Mouse (Mus musculus) heart, embryonic 12.5 days (tissue): ENCODE measurements around the gene Ctnna3. TPM values are rescaled to one million over a fixed set of nuclear protein-coding genes. Genes with fewer than 3 reads are reported as not detected.
"Not testable (repeated sequence)": the region's sequence is repeated elsewhere in the genome, so short reads cannot be mapped to it uniquely, and the experiment has no call there.

Experiments used
- ATAC-seq: fragments of 200-750 bp; cut with Nextera tagmentation; 2 replicates; pipeline ENCODE4 v1.8.0; 2017; ENCODE audit warnings: moderate TSS enrichment, moderate library complexity; ENCODE audit not compliant: insufficient number of reproducible peaks, low FRiP score
- H3K27ac ChIP-seq: fragments of 300-500 bp; sonication (generic); 2 replicates; pipeline ENCODE4 v1.5.1; 2016; ENCODE audit warnings: mild to moderate bottlenecking, moderate library complexity; ENCODE audit not compliant: poor library complexity, severe bottlenecking
- H3K27me3 ChIP-seq: fragments of 300-500 bp; sonication (generic); replicated peaks from 2 replicates; pipeline ENCODE4 v1.6.1; 2016; ENCODE audit warnings: mild to moderate bottlenecking, moderate library complexity
- H3K36me3 ChIP-seq: fragments of 300-500 bp; sonication (generic); 2 replicates; pipeline ENCODE4 v1.6.1; 2016; ENCODE audit warnings: mild to moderate bottlenecking, moderate library complexity
- H3K4me1 ChIP-seq: fragments of 300-500 bp; sonication (generic); replicated peaks from 2 replicates; pipeline ENCODE4 v1.6.1; 2016; ENCODE audit warnings: mild to moderate bottlenecking
- H3K4me2 ChIP-seq: fragments of 300-500 bp; sonication (generic); 2 replicates; pipeline ENCODE4 v1.6.1; 2016; ENCODE audit warnings: mild to moderate bottlenecking, moderate library complexity
- H3K4me3 ChIP-seq: fragments of 300-500 bp; sonication (generic); 2 replicates; pipeline ENCODE4 v1.5.1; 2016; ENCODE audit warnings: mild to moderate bottlenecking
- H3K9ac ChIP-seq: fragments of 300-500 bp; sonication (generic); 2 replicates; pipeline ENCODE4 v1.6.1; 2016; ENCODE audit warnings: mild to moderate bottlenecking, moderate library complexity
- H3K9me3 ChIP-seq: fragments of 300-500 bp; sonication (generic); replicated peaks from 2 replicates; pipeline ENCODE4 v1.6.1; 2016; ENCODE audit warnings: mild to moderate bottlenecking, moderate library complexity
- WGBS: fragments of 180-500 bp; shearing (Covaris S2); methylation state at CpG from one replicate; pipeline ENCODE4 v1.1.7; 2016; 5-methylcytosine and 5-hydroxymethylcytosine counted together
- polyA plus RNA-seq: library from polyadenylated mRNA; unstranded; fragments of >200 nt; fragmentation: Nextera tagmentation; extraction: Ambion mirVana; gene quantifications from 2 replicates; pipeline ENCODE4 v1.2.1, GENCODE M21; 2016

Ctnna3 gene
- polyA plus RNA-seq, 1 experiment from 2014 or later: 24.0 TPM

DNA sequence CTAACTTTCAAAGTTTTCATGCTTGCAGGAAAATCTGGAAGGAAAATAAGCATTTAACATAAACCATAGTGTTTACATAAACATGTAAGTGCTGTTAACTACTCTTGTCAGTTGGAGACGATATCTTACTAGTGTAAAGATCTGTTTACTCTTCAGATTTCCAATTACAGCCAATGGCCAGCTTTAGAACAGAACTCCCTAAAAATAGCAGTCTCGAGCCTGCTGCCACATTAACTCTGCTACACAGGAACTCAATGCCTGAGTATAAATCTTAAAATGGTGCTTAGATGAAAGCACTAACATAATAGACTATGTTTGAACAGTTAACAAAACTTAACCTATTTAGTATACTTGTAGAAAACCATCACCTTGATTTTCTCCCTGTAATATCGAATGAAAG lies 793.1 kb downstream of the Ctnna3 start:
- 26% methylated on average over 3 of the region's 3 CpGs for WGBS

DNA sequence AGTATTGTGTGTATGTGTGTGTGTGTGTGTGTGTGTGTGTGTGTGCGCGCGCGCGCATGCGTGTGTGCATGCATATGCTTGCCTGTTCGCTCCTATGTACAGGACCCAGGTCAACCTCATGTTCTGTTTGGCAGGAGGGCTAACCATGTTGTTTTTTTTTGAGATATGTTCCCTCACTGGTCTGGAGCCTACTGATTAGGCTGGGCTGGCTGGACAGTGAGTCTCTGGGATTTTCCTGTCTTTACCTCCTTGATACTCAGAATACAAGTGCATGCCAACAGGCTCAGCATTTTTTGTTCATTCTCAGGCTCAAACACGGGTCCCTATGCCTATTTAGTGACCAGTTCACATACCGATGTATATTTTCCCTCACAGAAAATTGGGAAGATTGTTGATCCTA lies 794.1 kb downstream of the Ctnna3 start:
- Histone ChIP-seq H3K4me2 (no peak overlapping the region), H3K4me3 (no peak overlapping the region), H3K27ac (no peak overlapping the region), H3K4me1 (peaks cover 9% of the 10 kb centered on the region; the same call in 1 of the 2 replicates), H3K36me3 (no peaks in the 10 kb centered on the region), H3K9ac (no peak overlapping the region), H3K27me3 (no peaks in the 10 kb centered on the region), H3K9me3 (no peaks in the 10 kb centered on the region)
- 81% methylated on average over 9 of the region's 9 CpGs for whole genome bisulfite sequencing
- ATAC-seq: no peak

More for the DNA sequence above, 793.1 kb downstream of the Ctnna3 start:
- Histone ChIP-seq H3K4me2 (no peak overlapping the region), H3K36me3 (no peaks in the 10 kb centered on the region), H3K27ac (no peak overlapping the region), H3K9me3 (no peaks in the 10 kb centered on the region), H3K27me3 (no peaks in the 10 kb centered on the region), H3K4me3 (no peak overlapping the region), H3K9ac (no peak overlapping the region), H3K4me1 (peaks cover 9% of the 10 kb centered on the region; the same call in 1 of the 2 replicates)
- ATAC-seq: no peak

DNA sequence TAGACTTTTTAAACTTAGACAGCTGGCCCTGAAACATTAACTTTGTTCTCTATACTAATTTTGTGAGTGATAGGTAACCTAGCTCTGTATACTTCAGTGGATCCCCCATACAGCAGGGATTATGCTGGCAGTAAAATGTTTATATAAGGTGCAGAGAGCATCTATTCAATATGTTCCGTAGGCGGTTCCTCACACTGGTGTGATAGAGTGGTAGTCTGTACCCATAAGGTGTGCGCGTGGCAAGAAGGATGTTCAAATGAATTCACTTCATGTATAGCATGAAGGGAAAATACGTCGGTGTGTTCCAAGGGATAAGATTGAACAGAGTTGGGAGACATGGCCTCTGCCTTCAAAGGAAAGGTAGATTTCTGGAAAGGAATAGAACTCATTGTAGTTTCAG lies 794.5 kb downstream of the Ctnna3 start:
- no peak overlapping the region for H3K4me3 ChIP-seq
- H3K9me3 ChIP-seq: no peaks in the 10 kb centered on the region
- H3K36me3 ChIP-seq: no peaks in the 10 kb centered on the region
- WGBS: 89% methylated on average over 6 of the region's 6 CpGs
- H3K27me3 ChIP-seq: no peaks in the 10 kb centered on the region
- H3K27ac ChIP-seq: no peak overlapping the region
- peaks cover 9% of the 10 kb centered on the region; the same call in 1 of the 2 replicates for H3K4me1 ChIP-seq
- no peak overlapping the region for H3K4me2 ChIP-seq
- no peak for ATAC-seq
- no peak overlapping the region for H3K9ac ChIP-seq

DNA sequence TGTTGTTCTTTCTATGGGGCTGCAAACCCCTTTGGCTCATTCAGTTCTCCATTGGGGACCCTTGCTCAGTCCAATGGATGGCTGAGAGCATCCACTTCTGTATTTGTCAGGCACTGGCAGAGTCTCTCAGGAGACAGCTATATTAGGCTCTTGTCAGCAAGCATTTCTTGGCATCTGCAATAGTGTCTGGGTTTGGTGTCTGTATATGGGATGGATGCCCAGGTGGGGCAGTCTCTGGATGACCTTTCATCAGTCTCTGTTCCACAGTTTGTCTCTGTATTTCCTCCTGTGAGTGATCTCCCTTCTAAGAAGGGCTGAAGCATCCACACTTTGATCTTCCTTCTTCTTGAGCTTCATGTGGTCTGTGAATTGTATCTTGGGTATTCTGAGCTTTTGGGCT lies 795.9 kb downstream of the Ctnna3 start:
- not testable (repeated sequence) for H3K9ac ChIP-seq, H3K4me3 ChIP-seq, H3K27ac ChIP-seq, H3K9me3 ChIP-seq, H3K36me3 ChIP-seq, H3K4me2 ChIP-seq, ATAC-seq, H3K27me3 ChIP-seq
- H3K4me1 ChIP-seq: peaks cover 12% of the 10 kb centered on the region

DNA sequence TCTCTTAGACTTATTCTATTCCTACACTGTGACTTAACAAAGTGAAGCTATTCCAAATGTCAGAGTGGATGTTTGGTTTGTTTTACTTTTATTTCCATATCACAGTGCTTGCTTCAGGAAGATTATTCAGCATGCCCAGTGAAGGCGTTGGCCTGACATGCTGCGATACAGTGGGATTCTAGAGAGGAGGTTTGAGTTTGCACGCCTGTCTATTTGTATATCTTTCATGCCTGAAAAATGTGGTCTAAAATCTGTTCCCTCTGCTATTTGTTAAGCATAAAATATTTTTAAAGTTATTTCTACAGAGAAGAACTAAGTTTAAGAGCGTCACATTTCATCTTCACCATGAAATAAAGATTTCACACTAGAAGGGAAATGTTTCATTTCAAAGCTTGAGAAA lies 813.5 kb downstream of the Ctnna3 start:
- WGBS: 84% methylated on average over 4 of the region's 4 CpGs
- Histone ChIP-seq H3K27ac (no peak overlapping the region), H3K9me3 (no peaks in the 10 kb centered on the region), H3K4me2 (no peak overlapping the region), H3K27me3 (no peaks in the 10 kb centered on the region), H3K4me1 (0 out of 2 replicates have a peak, but pooled peaks cover 5% of the 10 kb centered on the region), H3K36me3 (no peaks in the 10 kb centered on the region), H3K9ac (no peak overlapping the region), H3K4me3 (no peak overlapping the region)
- ATAC-seq: no peak

DNA sequence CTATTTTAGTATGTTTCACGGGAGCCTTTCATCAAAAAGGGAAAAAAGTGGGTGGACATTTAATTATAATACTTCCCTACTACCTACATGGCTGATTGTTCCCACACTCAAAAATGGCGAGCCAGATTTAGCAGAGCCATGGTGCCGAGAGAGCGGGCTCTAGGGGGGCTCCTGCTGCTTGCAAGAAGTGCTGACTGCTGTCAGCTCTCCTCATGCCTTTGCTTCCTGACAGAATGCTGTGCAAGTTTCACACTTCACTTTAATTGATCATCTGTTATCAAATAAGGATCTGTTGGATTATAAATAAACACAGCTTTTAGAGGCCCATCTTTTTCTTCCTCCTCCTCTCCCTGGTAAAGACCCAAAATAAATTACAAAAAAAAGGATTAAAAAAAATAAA lies 838.3 kb downstream of the Ctnna3 start:
- Histone ChIP-seq H3K4me2 (no peak overlapping the region), H3K4me3 (no peak overlapping the region), H3K9me3 (peaks cover 4% of the 10 kb centered on the region; the same call in 1 of the 2 replicates), H3K9ac (no peak overlapping the region), H3K27ac (no peak overlapping the region), H3K4me1 (no peaks in the 10 kb centered on the region), H3K27me3 (no peaks in the 10 kb centered on the region), H3K36me3 (no peaks in the 10 kb centered on the region)
- WGBS: 55% methylated on average over 4 of the region's 4 CpGs
- no peak for ATAC-seq

DNA sequence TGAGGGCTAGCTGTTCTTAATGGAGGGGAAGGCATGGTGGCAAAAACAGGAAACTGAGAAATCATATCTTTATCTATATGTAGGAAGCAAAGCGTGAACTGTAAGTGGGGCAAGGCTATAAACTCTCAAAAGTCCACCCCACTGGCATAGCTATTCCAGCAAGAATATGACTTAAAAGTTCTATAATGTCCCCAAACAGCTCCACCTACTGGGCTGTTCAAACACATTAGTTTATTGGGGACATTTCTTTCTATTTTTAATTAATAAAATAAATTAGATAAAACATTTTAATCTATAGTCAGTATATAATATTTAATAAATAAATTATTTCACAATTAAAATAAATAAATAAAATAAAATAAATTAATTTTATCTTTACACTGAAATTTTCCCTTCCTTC lies 845.2 kb downstream of the Ctnna3 start:
- H3K27me3 ChIP-seq: no peaks in the 10 kb centered on the region
- H3K4me3 ChIP-seq: no peak overlapping the region
- H3K36me3 ChIP-seq: no peaks in the 10 kb centered on the region
- no peaks in the 10 kb centered on the region for H3K4me1 ChIP-seq
- no peak overlapping the region for H3K27ac ChIP-seq
- ATAC-seq: no peak
- peaks cover 4% of the 10 kb centered on the region; the same call in 1 of the 2 replicates for H3K9me3 ChIP-seq
- no peak overlapping the region for H3K4me2 ChIP-seq
- no peak overlapping the region for H3K9ac ChIP-seq
- 50% methylated on average over 1 of the region's 1 CpGs for WGBS

DNA sequence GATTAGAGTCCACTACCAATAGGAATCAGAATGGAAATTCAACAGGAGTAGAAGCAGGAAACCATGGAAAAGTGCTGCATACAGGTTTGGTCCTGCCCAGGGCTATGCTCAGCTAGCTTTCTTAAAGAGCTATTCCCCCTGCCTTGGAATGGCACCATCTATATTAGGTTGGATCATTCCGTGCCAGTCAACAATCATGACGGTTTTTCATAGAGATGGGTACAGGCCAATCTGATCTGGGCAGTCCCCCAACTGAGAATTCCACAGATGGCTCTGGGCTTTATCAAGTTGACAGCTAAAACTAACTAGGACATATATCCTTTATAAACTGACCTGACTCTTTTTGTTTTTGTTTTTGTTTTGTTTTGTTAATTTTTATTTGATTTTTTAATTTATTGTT lies 848.9 kb downstream of the Ctnna3 start:
- no peaks in the 10 kb centered on the region for H3K4me1 ChIP-seq
- H3K27me3 ChIP-seq: no peaks in the 10 kb centered on the region
- H3K9me3 ChIP-seq: no peaks in the 10 kb centered on the region
- H3K4me2 ChIP-seq: no peak overlapping the region
- H3K9ac ChIP-seq: no peak overlapping the region
- WGBS: 63% methylated on average over 2 of the region's 2 CpGs
- no peak overlapping the region for H3K27ac ChIP-seq
- H3K4me3 ChIP-seq: no peak overlapping the region
- no peaks in the 10 kb centered on the region for H3K36me3 ChIP-seq
- ATAC-seq: no peak

DNA sequence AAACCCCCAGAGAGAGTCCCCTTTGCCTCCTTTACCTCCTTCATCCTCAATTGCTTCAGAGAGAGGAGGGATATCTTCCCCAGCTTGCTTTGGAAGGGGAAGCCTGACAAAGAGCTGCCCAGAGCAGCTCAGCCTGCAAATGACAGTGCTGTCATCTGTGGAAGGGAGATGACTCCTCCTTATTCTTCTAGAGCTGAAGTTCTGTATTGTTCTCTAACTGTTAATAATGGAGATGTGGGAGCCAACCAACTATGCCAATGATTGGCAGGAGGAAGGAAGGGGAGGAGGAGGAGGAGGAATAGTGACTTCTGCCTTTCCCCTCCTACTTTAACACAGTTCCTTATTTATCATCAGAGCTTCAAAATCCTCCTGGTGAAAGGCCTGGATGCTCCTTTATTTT lies 875.9 kb downstream of the Ctnna3 start:
- no peak overlapping the region for H3K4me2 ChIP-seq
- no peaks in the 10 kb centered on the region for H3K36me3 ChIP-seq
- no peak overlapping the region for H3K4me3 ChIP-seq
- no peaks in the 10 kb centered on the region for H3K27me3 ChIP-seq
- no peak overlapping the region for H3K9ac ChIP-seq
- no peak overlapping the region for H3K27ac ChIP-seq
- H3K9me3 ChIP-seq: peaks cover 4% of the 10 kb centered on the region; the same call in 1 of the 2 replicates
- H3K4me1 ChIP-seq: no peaks in the 10 kb centered on the region
- ATAC-seq: no peak

DNA sequence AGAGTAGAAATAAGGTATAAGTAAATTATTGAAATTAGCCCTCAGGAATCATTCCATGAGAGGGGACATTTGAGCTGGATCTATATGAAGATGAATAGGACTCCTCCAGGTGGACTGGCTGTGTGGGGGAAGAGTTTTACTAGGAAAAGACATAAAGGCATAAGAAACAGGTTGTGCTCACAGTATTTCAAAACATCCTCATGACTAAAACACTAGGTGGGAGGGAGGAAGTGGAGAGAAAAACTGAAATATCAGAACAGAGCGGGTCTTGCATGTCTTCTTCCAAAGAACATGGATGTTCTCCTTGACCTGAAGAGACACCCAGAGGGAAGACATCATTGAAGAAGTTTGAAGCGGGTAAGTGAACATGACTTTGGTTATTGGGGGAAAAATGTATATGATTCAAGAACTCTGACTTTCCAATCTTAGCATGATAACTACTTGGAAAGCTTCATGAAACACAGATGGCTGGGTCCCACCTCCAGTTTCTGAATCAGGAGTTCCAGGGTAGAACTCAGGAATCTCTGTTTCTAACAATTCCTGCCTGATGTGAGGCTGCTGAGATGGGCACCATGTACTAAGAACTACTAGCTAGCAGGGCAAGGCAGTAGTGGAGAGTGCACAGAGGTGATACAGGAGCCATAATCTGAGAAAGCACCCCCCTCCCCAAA lies 881.9 kb downstream of the Ctnna3 start:
- Histone ChIP-seq H3K4me3 (no peak overlapping the region), H3K9me3 (no peaks in the 10 kb centered on the region), H3K27me3 (no peaks in the 10 kb centered on the region), H3K27ac (no peak overlapping the region), H3K4me2 (no peak overlapping the region), H3K9ac (no peak overlapping the region), H3K4me1 (no peaks in the 10 kb centered on the region), H3K36me3 (no peaks in the 10 kb centered on the region)
- no peak for ATAC-seq
- WGBS: 80% methylated on average over 2 of the region's 2 CpGs

DNA sequence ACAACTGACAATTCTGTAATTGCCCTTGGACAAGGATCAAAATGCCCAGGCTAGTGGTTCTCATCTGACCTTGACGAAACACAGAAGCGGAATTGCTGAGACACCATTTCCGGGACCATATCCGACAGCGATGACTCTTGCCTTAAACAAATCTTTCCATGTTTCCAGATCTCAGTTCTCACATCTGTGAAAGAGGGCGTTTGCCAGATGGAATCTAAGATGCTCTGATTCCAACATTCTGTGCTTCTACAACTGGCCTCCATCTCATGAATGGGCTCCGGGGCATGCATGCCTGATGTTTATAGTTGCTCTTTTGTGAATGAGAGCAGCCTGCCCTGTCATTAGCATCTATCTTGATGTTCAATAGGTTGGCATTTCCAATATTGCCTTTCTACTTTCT lies 890.4 kb downstream of the Ctnna3 start:
- H3K9me3 ChIP-seq: no peaks in the 10 kb centered on the region
- H3K4me1 ChIP-seq: no peaks in the 10 kb centered on the region
- ATAC-seq: no peak
- 82% methylated on average over 7 of the region's 7 CpGs for WGBS
- no peak overlapping the region for H3K9ac ChIP-seq
- no peak overlapping the region for H3K4me2 ChIP-seq
- H3K4me3 ChIP-seq: no peak overlapping the region
- no peaks in the 10 kb centered on the region for H3K27me3 ChIP-seq
- no peaks in the 10 kb centered on the region for H3K36me3 ChIP-seq
- H3K27ac ChIP-seq: no peak overlapping the region

DNA sequence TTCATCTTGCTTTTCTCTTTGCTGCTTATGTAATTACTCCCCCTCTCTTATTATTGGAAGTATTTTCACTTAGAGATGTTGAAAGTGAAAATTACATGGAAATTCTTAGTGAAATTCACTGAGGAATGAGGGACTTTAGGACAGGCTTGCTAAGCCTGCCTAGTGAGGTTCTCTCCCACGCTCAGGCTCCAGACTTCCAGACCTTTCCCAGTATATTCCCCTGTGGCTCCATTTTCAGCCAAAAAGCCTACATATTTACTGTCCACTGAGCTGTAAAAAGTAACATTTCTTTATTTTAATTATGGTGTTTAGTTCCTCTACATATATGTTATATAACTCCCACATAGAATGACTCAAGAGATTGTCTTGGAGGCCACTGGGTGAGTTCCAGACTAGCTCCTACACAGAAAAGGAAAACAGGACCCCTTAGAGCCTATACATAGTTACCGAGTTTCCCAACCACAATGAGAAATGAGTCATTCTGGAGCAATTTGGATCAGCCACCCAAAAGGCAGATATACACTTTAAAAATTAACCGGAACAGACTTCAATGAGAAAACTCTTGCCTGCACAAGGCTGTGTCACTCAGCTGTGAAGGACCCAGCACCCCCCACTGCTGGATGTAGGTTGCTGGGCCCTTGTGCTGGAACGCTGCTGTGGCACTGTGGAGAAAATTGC lies 912.9 kb downstream of the Ctnna3 start:
- Histone ChIP-seq H3K9me3 (no peaks in the 10 kb centered on the region), H3K9ac (no peak overlapping the region), H3K27ac (no peak overlapping the region), H3K4me2 (no peak overlapping the region), H3K4me1 (no peaks in the 10 kb centered on the region), H3K27me3 (no peaks in the 10 kb centered on the region), H3K36me3 (no peaks in the 10 kb centered on the region), H3K4me3 (no peak overlapping the region)
- WGBS: 70% methylated on average over 4 of the region's 4 CpGs
- ATAC-seq: no peak
